Mouse (Mus musculus) megakaryocyte, embryonic 14.5 days (primary cell): Measurements from ENCODE around the gene Uqcr11.

ENCODE experiments used
- FLI1 ChIP-seq: IDR thresholded peaks from 2 replicates; pipeline ENCODE4 v1.6.1; 2012; ENCODE audit warnings: low read length, inconsistent platforms, mixed read lengths
- GATA1 ChIP-seq: IDR thresholded peaks from 3 replicates; pipeline ENCODE4 v1.6.1; 2012; ENCODE audit warnings: mixed read lengths, low read length, inconsistent platforms, borderline replicate concordance

GRCm38 (mm10) chr10:80377716-80378115, 28.9 kb downstream of the Uqcr11 start:
- TF ChIP-seq GATA1 (no peak), FLI1 (no peak)
